Mouse (Mus musculus): Measurements from ENCODE around the gene Noxred1. TPM values are rescaled to one million over a fixed set of nuclear protein-coding genes. Genes with fewer than 3 reads are reported as not detected.
"Not testable (repeated sequence)": the region's sequence is repeated elsewhere in the genome, so short reads cannot be mapped to it uniquely, and the experiment has no call there.

Noxred1 gene
- total RNA-seq (2021) = 1 to 10 TPM; 1.7 to 2.0 TPM

- intact Hi-C loops (cut with DNase I) = no loop called here
Observed at GRCm38 (mm10) chr12:87238632-87239031, at the start of gene Noxred1. TSS of gene Noxred1 (minus strand) at chr12:87238732.

GRCm38 (mm10) chr12:87284726-87285125 is 46.2 kb upstream of the Noxred1 start:
- intact Hi-C loops (cut with DNase I) = no loop called here
- no peak for DNase-seq (ENCODE audit: low spot score in 2 of 2)

More at GRCm38 (mm10) chr12:87238632-87239031, at the start of gene Noxred1:
- no peak for DNase-seq (ENCODE audit: low spot score in 2 of 2)

- no peak for DNase-seq (ENCODE audit: low spot score in 2 of 2)
- intact Hi-C loops (cut with DNase I) = no loop called here
Observed at GRCm38 (mm10) chr12:87284268-87284667, 45.7 kb upstream of the Noxred1 start.

GRCm38 (mm10) chr12:87283706-87284105 is 45.2 kb upstream of the Noxred1 start:
- DNase-seq (ENCODE audit: low spot score in 2 of 2) = no peak
- intact Hi-C loops (cut with DNase I) = no loop called here

- DNase-seq (ENCODE audit: low spot score in 2 of 2) = no peak
- intact Hi-C loops (cut with DNase I) = no loop called here
Observed at GRCm38 (mm10) chr12:87282743-87283142, 44.2 kb upstream of the Noxred1 start.

GRCm38 (mm10) chr12:87281766-87282165 is 43.2 kb upstream of the Noxred1 start:
- DNase-seq (ENCODE audit: low spot score in 2 of 2) = no peak
- intact Hi-C loops (cut with DNase I) = no loop called here

- DNase-seq (ENCODE audit: low spot score in 2 of 2) = no peak
- intact Hi-C loops (cut with DNase I) = no loop called here
Observed at GRCm38 (mm10) chr12:87279879-87280278, 41.3 kb upstream of the Noxred1 start.

- intact Hi-C loops (cut with DNase I) = no loop called here
Observed at GRCm38 (mm10) chr12:87279350-87279749, 40.8 kb upstream of the Noxred1 start.

GRCm38 (mm10) chr12:87278118-87278730 is 39.7 kb upstream of the Noxred1 start:
- intact Hi-C loops (cut with DNase I) = no loop called here
- no peak for DNase-seq (ENCODE audit: low spot score in 2 of 2)

More at GRCm38 (mm10) chr12:87279350-87279749, 40.8 kb upstream of the Noxred1 start:
- DNase-seq (ENCODE audit: low spot score in 2 of 2) = no peak

GRCm38 (mm10) chr12:87277251-87277650 is 38.7 kb upstream of the Noxred1 start:
- intact Hi-C loops (cut with DNase I); DNase-seq (ENCODE audit: low spot score in 2 of 2): not testable (repeated sequence)

- intact Hi-C loops (cut with DNase I) = no loop called here
Observed at GRCm38 (mm10) chr12:87274853-87275831, 36.6 kb upstream of the Noxred1 start.

GRCm38 (mm10) chr12:87267682-87268081 is 29.1 kb upstream of the Noxred1 start:
- peak in 1 of 2 experiments; percentile 44 for DNase-seq (ENCODE audit: low spot score in 2 of 2)
- intact Hi-C loops (cut with DNase I) = loop anchor here (2.0 to 10.0 kb wide), 2 partner anchors 63 to 177 kb away; partner anchors contain the start of genes Alkbh1 and Slirp

More at GRCm38 (mm10) chr12:87274853-87275831, 36.6 kb upstream of the Noxred1 start:
- no peak for DNase-seq (ENCODE audit: low spot score in 2 of 2)

GRCm38 (mm10) chr12:87266827-87267603 is 28.5 kb upstream of the Noxred1 start:
- no peak for DNase-seq (ENCODE audit: low spot score in 2 of 2)

GRCm38 (mm10) chr12:87266108-87266826 is 27.7 kb upstream of the Noxred1 start, which contains the start of the genes Vipas39 and Ahsa1:
TSS of gene Vipas39 (minus strand) at chr12:87266256.
TSS of gene Ahsa1 (plus strand) at chr12:87266479.
- intact Hi-C loops (cut with DNase I) = loop anchor here (2.0 to 10.0 kb wide), 2 partner anchors 65 to 179 kb away; partner anchors contain the start of genes Alkbh1 and Slirp
- peak; percentile 92 to 98 for DNase-seq (ENCODE audit: low spot score in 2 of 2)

More at GRCm38 (mm10) chr12:87266827-87267603, 28.5 kb upstream of the Noxred1 start:
- intact Hi-C loops (cut with DNase I) = loop anchor here (2.0 to 10.0 kb wide), 2 partner anchors 64 to 178 kb away; partner anchors contain the start of genes Alkbh1 and Slirp

GRCm38 (mm10) chr12:87265444-87265843 is 26.9 kb upstream of the Noxred1 start:
- intact Hi-C loops (cut with DNase I) = loop anchor here (10.0 kb wide), 1 partner anchor 179 kb away; the partner anchor contains the start of genes Alkbh1 and Slirp

GRCm38 (mm10) chr12:87260562-87260961 is 22.0 kb upstream of the Noxred1 start:
- intact Hi-C loops (cut with DNase I) = loop anchor here (10.0 kb wide), 1 partner anchor 184 kb away; the partner anchor contains the start of genes Alkbh1 and Slirp
- no peak for DNase-seq (ENCODE audit: low spot score in 2 of 2)

More at GRCm38 (mm10) chr12:87265444-87265843, 26.9 kb upstream of the Noxred1 start:
- DNase-seq (ENCODE audit: low spot score in 2 of 2) = no peak

GRCm38 (mm10) chr12:87256629-87257028 is 18.1 kb upstream of the Noxred1 start:
- no peak for DNase-seq (ENCODE audit: low spot score in 2 of 2)
- intact Hi-C loops (cut with DNase I) = no loop called here

GRCm38 (mm10) chr12:87253878-87254277 is 15.3 kb upstream of the Noxred1 start:
- intact Hi-C loops (cut with DNase I) = no loop called here

More at GRCm38 (mm10) chr12:87253878-87254277, 15.3 kb upstream of the Noxred1 start:
- peak in 1 of 2 experiments; percentile 51 for DNase-seq (ENCODE audit: low spot score in 2 of 2)

Measured in left cerebral cortex, postnatal 25 days (tissue).